Mouse (Mus musculus): ENCODE measurements around the gene Trim17.
A peak's percentile ranks its signal among the peaks of the same experiment; 100 is the strongest.

The Trim17 gene

DNA sequence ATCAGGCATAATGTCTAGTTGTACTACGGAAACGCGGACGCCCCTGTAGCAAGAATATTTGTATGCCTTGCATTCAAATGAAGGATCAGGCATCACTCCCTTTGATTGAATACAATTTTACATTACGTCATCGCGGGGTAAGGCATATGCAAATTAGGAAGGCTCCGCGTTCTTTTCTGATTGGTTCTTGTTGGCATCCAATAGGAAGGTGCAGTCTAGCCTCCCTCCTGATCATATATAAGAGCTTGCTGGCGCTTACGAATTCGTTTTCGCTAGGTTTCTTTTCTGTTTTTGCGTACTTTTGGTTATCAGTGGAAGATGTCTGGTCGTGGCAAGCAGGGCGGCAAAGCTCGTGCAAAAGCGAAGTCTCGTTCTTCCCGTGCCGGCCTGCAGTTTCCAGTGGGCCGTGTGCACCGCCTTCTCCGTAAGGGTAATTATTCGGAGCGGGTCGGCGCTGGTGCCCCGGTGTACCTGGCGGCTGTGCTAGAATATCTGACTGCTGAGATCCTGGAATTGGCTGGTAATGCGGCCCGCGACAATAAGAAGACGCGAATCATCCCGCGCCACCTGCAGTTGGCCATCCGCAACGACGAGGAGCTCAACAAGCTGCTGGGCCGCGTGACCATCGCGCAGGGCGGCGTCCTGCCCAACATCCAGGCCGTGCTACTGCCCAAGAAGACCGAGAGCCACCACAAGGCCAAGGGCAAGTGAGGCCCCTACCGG lies at the start of gene Trim17, which contains the start of gene Hist3h2a:
Trim17 (plus strand) TSS at position 266 of the 723 bp plus-strand sequence.
Hist3h2a (plus strand) TSS at position 266 of the 723 bp plus-strand sequence.
- peak; percentile 100 for DNase-seq

DNA sequence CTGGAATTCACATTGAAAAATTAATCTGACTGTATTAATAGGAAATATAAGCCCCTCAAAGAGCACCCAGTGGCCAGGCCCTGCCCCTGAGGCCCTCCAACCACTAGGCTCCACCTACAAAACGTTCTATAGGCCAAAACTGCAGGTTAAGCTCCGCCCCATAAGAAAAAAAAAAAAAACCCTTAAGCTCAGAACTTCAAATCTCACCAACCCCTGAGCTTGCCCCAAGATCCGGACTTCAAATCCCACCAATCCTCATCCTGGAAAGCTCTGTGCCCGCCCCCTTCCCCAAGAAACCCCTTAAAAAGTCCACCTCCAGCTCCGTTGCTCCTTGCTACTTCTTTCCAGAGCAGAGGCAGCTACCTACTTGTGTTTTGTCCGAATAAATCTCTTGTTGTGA lies 49.6 kb upstream of the Trim17 start:
- peak; percentile 46 for DNase-seq

GRCm38 (mm10) chr11:58913776-58914175 lies 40.7 kb upstream of the Trim17 start:
- DNase-seq = no peak

DNA sequence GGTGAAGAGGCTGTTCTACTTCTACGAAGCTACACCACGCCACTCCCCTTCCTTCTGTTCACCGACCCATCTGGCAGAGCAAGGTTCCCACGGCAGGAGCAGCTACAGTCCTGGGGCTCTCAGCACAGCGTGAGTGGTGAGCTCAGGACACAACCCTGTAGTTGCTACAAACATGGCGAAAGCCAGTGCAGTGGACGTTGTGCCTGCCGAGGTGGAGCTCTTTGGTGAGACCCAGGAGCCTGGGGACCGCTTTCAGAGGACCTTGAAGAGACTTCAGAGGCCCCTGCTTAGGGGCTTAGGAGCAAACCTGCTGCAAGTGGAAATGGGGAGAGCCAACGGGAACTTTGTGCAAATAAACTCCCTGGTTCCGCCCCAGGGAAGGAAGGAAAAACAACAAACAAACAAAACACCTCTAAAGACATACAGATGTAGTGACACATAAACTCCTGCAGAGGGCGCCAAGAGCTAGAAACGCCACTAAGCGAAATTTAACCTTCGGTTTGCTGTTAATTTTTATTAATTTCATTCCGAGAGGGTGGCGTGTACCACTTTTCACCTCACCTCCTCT lies 39.9 kb upstream of the Trim17 start:
- no peak for DNase-seq

DNA sequence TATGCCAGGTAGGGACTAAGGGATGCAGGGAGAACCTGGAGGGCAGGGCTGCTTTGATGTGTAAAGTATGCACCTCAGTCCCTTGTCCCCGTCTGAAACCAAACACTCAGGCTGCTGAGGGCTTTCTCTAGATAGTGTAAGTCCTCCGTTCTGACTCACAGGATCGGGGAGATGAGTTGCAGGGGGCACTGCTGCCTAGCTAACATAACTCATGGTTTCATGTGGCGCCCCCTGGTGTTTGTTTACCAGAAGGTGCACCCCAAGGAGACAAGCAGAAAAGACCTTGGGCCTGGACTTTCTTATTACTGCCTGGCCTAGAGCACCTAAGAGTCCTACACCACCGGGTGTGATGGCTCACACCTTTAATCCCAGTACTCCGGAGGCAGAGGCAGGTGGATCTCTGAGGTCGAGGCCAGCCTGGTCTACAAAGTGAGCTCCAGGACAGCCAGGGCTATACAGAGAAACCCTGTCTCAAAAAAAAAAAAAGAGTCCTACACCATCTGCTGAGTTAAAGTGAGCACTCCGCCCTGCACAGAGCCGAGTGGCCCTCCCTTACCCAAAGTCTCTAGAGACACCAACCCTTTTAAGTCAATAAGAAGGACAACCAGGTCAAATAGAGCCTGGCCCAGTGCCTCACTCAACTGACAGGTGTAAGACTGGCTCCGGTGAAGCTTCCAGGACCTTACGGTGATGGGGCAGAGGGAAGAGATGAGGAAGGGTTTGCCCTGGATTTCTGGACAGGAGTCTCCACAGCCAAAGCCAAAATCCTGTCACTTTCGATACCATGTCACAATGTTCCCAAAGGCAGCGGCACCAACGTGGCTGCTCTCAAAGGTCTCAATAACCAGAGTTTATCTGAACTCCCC lies 37.4 kb upstream of the Trim17 start:
- DNase-seq = no peak

- no peak for DNase-seq
These were observed 36.6 kb upstream of the Trim17 start, which contains the start of gene Btnl10 for GRCm38 (mm10) chr11:58917745-58918366. TSS of gene Btnl10 (plus strand) at chr11:58917908.

- no peak for DNase-seq
These were observed 35.7 kb upstream of the Trim17 start for GRCm38 (mm10) chr11:58918759-58919158.

DNA sequence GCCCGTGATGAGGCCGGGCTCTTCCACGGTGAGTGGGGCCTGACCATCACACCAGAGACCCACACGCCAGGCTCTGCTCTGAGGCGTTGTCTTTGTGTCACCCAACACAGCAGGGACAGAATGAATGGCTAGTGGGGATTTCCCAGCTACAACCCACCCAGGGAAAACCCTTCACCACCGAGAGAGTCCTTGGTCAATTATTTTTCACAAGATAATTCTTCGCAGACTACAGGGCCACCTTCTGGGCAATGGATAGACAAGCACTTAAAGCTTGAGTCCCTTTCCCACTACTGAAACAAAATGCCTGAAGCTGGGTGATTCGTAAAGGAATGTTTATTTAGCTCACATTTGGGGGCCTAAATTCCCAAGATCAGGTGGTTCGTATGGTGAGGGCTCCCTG lies 32.1 kb upstream of the Trim17 start:
- DNase-seq = no peak

DNA sequence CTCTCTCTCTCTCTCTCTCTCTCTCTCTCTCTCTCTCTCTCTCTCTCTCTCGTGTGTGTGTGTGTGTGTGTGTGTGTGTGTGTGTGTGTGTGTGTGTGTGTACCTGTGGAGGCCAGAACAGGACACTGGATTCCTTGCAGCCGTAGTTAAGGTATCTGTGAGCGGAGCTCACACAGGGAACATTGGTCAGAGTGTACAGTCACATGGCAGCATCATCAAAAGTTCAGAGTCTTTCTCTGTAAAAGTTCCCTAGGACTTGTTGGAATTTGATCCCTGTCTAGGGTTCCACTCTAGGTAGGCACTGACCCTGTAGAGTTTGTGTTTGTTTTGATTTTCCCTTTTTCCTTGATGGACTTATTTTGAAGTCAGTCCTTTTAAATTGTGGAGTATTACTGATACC lies 27.8 kb upstream of the Trim17 start:
- no peak for DNase-seq

GRCm38 (mm10) chr11:58927053-58927452 lies 27.4 kb upstream of the Trim17 start:
- DNase-seq = no peak

DNA sequence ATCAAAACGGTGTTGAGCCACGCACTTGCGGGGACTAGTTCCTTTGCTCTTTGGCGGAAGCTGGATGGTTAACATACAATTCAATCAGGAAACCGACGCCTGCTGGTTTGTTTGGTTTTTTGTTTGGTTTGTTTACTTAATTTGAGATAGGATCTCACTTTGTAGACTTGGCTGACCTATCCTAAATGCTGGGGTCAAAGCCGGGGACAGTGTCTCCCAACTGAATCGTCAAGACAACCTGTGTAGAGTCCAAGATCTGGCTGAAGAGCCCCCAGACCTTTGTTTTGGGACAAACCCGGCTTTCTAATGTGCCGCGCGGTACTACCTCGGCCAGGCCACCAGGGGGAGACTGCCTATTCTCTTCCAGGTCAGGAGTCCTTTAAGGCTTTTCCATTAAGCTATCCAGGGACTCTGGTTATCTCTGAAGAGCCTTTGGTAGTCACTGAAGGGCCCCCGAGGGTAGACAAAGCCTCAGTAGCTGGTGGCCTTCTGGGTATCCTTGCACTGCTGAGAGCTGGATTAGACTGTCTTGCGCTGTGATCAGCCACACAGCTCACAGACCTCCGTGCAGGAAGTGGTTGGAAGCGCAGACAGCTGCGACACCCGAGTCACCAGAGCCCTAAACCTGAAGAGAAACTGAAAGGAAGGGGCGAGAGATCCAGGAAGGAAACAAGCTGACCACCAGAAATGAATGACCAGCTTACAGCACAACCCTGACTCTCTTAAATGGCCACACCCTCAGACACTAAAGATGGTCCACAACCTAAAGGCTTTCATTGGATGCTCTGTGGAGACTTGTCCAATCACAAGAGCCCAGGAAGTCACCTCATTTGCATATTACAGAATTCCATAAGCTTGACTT lies 26.5 kb upstream of the Trim17 start:
- DNase-seq = peak; percentile 72

DNA sequence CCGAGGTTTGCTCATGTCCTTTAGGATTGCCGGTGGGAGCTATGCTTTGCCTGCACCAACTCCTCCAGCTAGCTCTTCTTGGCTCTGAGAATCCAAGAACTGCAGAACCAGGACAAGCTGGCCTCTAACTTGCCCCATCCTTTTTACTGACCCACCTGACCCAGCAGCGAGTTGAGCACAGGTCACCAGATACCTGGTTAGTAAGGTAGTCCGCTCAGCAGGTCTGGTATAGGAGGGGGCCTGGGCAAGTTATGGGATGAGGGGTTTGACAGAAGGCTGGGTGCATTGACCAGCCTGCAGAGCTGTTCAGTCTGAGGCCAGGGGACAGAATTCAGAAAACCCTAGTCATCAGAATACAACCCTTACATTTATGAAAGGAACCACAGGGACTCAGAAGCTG lies 25.4 kb upstream of the Trim17 start:
- no peak for DNase-seq

DNA sequence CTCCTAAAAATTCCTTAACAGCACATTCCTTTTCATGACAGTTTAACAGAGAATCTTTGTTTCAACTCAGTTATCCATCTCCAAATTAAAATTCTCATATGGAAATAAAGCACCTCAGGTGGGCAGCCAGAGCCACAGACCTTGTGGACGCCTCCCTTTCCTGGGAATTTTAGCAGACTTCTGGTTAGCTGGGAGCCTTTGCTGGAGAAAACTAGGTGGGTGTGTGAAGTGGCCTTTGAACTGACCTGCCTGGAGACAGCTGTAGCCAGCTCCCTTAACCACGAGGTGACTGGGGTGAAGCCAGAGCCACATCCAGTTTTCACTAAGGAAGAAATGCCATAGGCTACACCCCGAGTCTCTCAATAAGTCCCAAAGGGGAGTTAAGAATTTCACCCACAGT lies 24.8 kb upstream of the Trim17 start:
- no peak for DNase-seq

DNA sequence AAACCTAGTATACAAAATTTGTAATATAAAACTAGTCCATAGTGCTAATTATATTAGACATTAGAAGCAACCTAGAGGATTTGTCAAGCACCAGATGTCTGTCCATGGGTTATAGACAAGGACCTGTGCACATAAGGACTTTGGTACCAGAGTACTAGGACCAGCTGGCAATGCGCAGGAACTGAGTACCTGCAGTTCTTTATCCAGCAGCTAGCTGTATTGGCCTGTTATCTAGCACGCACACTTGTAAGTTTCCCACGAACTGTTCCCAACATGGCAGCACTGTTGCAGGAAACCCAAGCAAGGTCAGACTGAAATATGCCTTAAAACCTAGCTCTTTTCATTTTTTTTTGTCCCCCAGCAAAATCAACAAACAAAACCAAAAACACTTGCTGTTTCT lies 24.2 kb upstream of the Trim17 start:
- DNase-seq = no peak

DNA sequence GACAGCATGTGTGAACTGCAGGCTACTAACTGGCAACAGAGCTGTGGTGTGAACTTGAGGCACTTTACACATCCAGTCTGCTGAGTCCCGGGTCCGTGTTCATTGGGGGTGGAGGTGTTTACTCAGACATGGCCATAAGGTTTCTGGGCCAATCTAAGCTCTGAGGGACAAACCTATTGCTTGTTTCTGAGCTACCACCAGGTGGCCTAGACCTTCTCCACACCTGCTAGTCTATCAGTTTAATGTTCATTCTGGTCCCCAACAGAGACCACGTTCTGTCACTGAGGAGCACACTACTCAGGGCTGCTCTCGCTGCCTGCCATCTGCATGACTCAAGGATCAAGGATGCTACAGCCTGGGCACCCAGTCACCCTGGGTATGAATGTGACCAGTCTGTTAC lies 22.9 kb upstream of the Trim17 start:
- no peak for DNase-seq

- peak; percentile 61 for DNase-seq
These were observed 16.6 kb upstream of the Trim17 start for GRCm38 (mm10) chr11:58937909-58938308.

- DNase-seq = peak; percentile 95
These were observed 16.0 kb upstream of the Trim17 start, which contains the start of gene Rnf187 for GRCm38 (mm10) chr11:58938322-58939087. TSS of gene Rnf187 (minus strand) at chr11:58938916.

- no peak for DNase-seq
These were observed 15.4 kb upstream of the Trim17 start for GRCm38 (mm10) chr11:58939088-58939439.

GRCm38 (mm10) chr11:58944136-58944535 lies 10.3 kb upstream of the Trim17 start:
- no peak for DNase-seq

DNA sequence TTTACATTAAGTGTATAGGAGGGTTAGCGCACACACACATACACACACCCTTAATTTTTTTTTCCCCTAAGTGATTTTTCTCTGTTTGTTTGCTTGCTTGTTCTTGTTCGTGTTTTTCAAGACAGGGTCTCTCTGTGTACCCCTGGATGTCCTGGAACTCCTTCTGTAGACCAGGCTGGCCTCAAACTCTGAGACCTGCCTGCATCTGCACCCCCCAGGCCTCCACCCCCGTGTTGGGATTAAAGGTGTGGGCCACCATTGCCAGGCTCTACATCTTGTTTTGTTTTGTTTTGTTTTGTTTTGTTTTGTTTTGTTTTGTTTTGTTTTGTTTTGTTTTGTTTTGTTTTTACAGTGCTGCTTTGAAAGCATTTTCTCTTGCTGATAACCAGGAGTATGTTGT lies 7.2 kb upstream of the Trim17 start:
- peak; percentile 62 for DNase-seq

DNA sequence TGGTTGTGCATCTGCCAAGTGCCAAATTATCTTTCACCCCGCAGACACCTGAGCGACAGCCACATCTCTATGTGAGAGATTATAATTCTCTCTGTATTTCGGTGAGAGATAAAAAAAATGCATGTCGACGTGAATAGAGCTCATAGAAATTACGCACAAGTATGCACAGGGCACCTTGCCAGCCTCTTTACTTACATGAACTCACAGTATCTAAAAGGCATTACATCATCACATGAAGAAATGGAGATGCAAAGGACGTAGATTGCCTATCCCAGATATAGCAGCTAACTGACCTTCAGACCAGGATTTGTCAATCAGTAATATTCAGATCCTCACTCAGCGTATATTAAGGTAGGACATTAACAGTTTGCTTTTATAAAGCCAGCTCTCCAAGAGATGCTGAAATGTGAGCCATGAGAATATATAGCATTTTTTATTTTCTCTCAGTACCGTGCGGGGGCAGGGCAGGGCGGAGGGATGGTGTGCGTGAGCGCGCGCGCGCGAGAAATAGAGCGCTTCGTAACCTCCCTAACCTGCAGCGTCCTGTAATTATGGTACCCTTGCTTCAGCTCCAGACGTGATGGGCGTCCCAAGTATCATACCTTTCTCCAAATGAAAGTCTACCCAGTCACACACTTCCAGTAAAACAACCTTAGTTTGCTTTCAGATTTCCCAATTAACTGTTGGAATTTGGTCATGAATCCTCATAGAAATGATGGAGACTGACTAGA lies 6.5 kb upstream of the Trim17 start:
- peak; percentile 89 for DNase-seq

Data from cerebellum, adult 9-10 months (tissue).